13 mouse cellular contexts compared by ENCODE assay signal in genomic region chr8:10935231-10935630, GRCm38 (mm10).
DNase-seq lines count a peak whose midpoint lies in the region; ATAC-seq and TF ChIP-seq lines count a peak whose summit lies in the region.
"Had no signal": no experiment of that assay in that cellular context is flagged by ENCODE, and none has a peak within 500 bp of the region (broad histone marks: within the 10 kb centered on the region; RNA-seq: fewer than 3 reads in every experiment).

No protein-coding gene starts in this region.

- DNase-seq in midbrain, embryonic 10.5 days (ENCODE audit: low spot score) = no peak
- DNase-seq in midbrain, postnatal 0 days (ENCODE audit: low spot score) = no peak
- peak; percentile 39 to 80 for DNase-seq in kidney, postnatal 25 days
- peak; percentile 49 for DNase-seq in skeletal muscle tissue, adult 2 months (ENCODE audit: low read depth, low spot score)
- DNase-seq in layer of hippocampus, adult 9-10 months (ENCODE audit: low spot score) = no peak
- DNase-seq in spleen, adult 18-20 months = no peak
- DNase-seq: embryo, embryonic 11 days had no signal

- no peaks in the 10 kb centered on the region for H3K9me3 ChIP-seq in midbrain, embryonic 10.5 days (replicated peaks)
- no peaks in the 10 kb centered on the region for H3K9me3 ChIP-seq in midbrain, postnatal 0 days (ENCODE audit: low read length)
- no peaks in the 10 kb centered on the region for H3K9me3 ChIP-seq in embryonic facial prominence, embryonic 15.5 days (replicated peaks)
- H3K9me3 ChIP-seq: heart, embryonic 12.5 days; hindbrain, embryonic 15.5 days; stomach, embryonic 15.5 days had no signal

- ATAC-seq in midbrain, postnatal 0 days (ENCODE audit: low FRiP score) = no peak
- ATAC-seq in embryonic facial prominence, embryonic 15.5 days (ENCODE audit: insufficient number of reproducible peaks, low FRiP score, low TSS enrichment, low read depth) = 0 out of 2 replicates have a peak, but pooled peaks have one; percentile 7
- ATAC-seq: activated CD4-positive, CD25-positive, alpha-beta regulatory T cell, adult 4 months had no signal

- H3K36me3 ChIP-seq in midbrain, embryonic 10.5 days = no peaks in the 10 kb centered on the region
- H3K36me3 ChIP-seq in midbrain, postnatal 0 days (ENCODE audit: insufficient read depth, low read length) = no peaks in the 10 kb centered on the region
- H3K36me3 ChIP-seq in embryonic facial prominence, embryonic 15.5 days = no peaks in the 10 kb centered on the region
- H3K36me3 ChIP-seq: heart, embryonic 12.5 days; hindbrain, embryonic 15.5 days; stomach, embryonic 15.5 days had no signal

- H3K4me2 ChIP-seq in midbrain, postnatal 0 days (ENCODE audit: low read depth, low read length, poor library complexity, severe bottlenecking) = no peak overlapping the region
- no peak overlapping the region for H3K4me2 ChIP-seq in embryonic facial prominence, embryonic 15.5 days (replicated peaks)
- H3K4me2 ChIP-seq: heart, embryonic 12.5 days; hindbrain, embryonic 15.5 days; stomach, embryonic 15.5 days had no signal

- no peak overlapping the region for H3K9ac ChIP-seq in midbrain, postnatal 0 days (replicated peaks; ENCODE audit: low read length, poor library complexity, severe bottlenecking)
- no peak overlapping the region for H3K9ac ChIP-seq in embryonic facial prominence, embryonic 15.5 days
- H3K9ac ChIP-seq: heart, embryonic 12.5 days; hindbrain, embryonic 15.5 days; stomach, embryonic 15.5 days had no signal

- H3K27me3 ChIP-seq in midbrain, embryonic 10.5 days (ENCODE audit: low read depth, poor library complexity, severe bottlenecking) = peaks cover 81% of the 10 kb centered on the region
- H3K27me3 ChIP-seq in midbrain, postnatal 0 days (ENCODE audit: insufficient read depth, low read length) = no peaks in the 10 kb centered on the region
- peaks cover 3% of the 10 kb centered on the region; the same call in 1 of the 2 replicates for H3K27me3 ChIP-seq in embryonic facial prominence, embryonic 15.5 days
- H3K27me3 ChIP-seq: hindbrain, embryonic 15.5 days; stomach, embryonic 15.5 days had no signal

- H3K4me3 ChIP-seq in midbrain, embryonic 10.5 days = no peak overlapping the region
- H3K4me3 ChIP-seq in midbrain, postnatal 0 days (ENCODE audit: low read depth, low read length) = no peak overlapping the region
- no peak overlapping the region for H3K4me3 ChIP-seq in embryonic facial prominence, embryonic 15.5 days (replicated peaks)
- H3K4me3 ChIP-seq: heart, embryonic 12.5 days; hindbrain, embryonic 15.5 days; stomach, embryonic 15.5 days had no signal

- H3K27ac ChIP-seq in midbrain, embryonic 10.5 days (replicated peaks) = 0 out of 2 replicates have a peak overlapping the region, but pooled peaks have one; percentile 4
- H3K27ac ChIP-seq in midbrain, postnatal 0 days (ENCODE audit: low read depth, low read length) = no peak overlapping the region
- H3K27ac ChIP-seq in embryonic facial prominence, embryonic 15.5 days (replicated peaks) = peak overlapping the region; percentile 17; the same call in 1 of the 2 replicates
- H3K27ac ChIP-seq: hindbrain, embryonic 15.5 days; macrophage; stomach, embryonic 15.5 days had no signal

- H3K4me1 ChIP-seq in midbrain, embryonic 10.5 days = peaks cover 22% of the 10 kb centered on the region
- H3K4me1 ChIP-seq in midbrain, postnatal 0 days (ENCODE audit: insufficient read depth, low read length) = no peaks in the 10 kb centered on the region
- peaks cover 16% of the 10 kb centered on the region; the same call in 1 of the 2 replicates for H3K4me1 ChIP-seq in embryonic facial prominence, embryonic 15.5 days
- H3K4me1 ChIP-seq: hindbrain, embryonic 15.5 days had no signal

- 82% methylated on average over 8 of the region's 8 CpGs for WGBS in midbrain, embryonic 10.5 days
- 82% methylated on average over 8 of the region's 8 CpGs for WGBS in midbrain, postnatal 0 days
- WGBS in embryonic facial prominence, embryonic 15.5 days = 50% methylated on average over 8 of the region's 8 CpGs

- TF ChIP-seq CTCF in midbrain, postnatal 0 days (IDR thresholded peaks at IDR 0.05) = no peak

Comparison
In these comparisons a context has a peak if more than half of its experiments do, and no peak if none do; other contexts are left out.
1. DNase-seq: peak in kidney, postnatal 25 days (2 of 2) and skeletal muscle tissue, adult 2 months (single experiment); none in midbrain, embryonic 10.5 days (single experiment), midbrain, postnatal 0 days (single experiment), layer of hippocampus, adult 9-10 months (single experiment) and spleen, adult 18-20 months (0 of 2).